Mouse (Mus musculus): ENCODE results near the gene Slc52a3.

DNA sequence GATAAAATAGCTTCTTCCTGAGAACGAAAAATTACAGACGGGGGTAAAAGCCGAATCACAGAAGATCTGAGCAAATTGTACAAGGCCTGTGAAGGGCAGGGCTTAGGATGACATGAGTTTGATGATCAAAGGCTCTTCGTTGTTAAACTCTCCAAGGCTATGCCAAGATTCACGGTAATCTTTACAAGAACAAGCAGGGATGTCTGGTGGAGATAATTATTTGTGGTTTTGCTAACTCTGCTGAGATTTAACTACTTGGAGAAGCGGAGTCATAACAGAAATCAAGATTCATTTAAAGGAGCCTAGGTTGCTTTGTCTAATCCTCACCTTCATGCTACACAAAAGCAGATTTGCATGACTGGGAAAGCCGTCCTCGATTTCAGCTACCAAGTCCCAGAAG, 9.4 kb upstream of the Slc52a3 start:
- TF ChIP-seq CTCF (IDR thresholded peaks at IDR 0.05; ENCODE audit: borderline replicate concordance, insufficient read depth, low read length) (no peak), POLR2A (IDR thresholded peaks at IDR 0.05; ENCODE audit: low read depth, low read length) (no peak)

All from embryonic fibroblast, embryonic 13.5 days (primary cell).